Mouse (Mus musculus) neutrophil, adult 65 days (primary cell): ENCODE results near the gene Btg3. TPM values are rescaled to one million over a fixed set of nuclear protein-coding genes. Genes with fewer than 3 reads are reported as not detected.

Experiments
- total RNA-seq: library from RNA; stranded (reverse); gene quantifications from 2 replicates; pipeline ENCODE4 v1.2.4, GENCODE M21; 2023

Gene Btg3
- total RNA-seq, result 9.7 and 13.5 TPM in 2 replicates

GRCm38 (mm10) chr16:78376745-78377570, at the start of gene Btg3:
Gene Btg3 (minus strand): TSS chr16:78377192.

GRCm38 (mm10) chr16:78301183-78301830, 75.7 kb downstream of the Btg3 start, which contains the start of gene Cxadr:
Gene Cxadr (plus strand): TSS chr16:78301489.

Other genes starting within 250 kb of the Btg3 start
- gene Cxadr, start 75.7 kb downstream of the Btg3 start, total RNA-seq, result 1.3 and 3.3 TPM in 2 replicates
- 70.5 and 76.0 TPM in 2 replicates for gene D16Ertd472e, start 199.5 kb upstream of the Btg3 start, total RNA-seq